Comparison of ENCODE assay signal across 8 mouse cellular contexts in genomic region chr1:194885071-194885686, GRCm38 (mm10). TPM values are rescaled to one million over a fixed set of nuclear protein-coding genes. Genes with fewer than 3 reads are reported as not detected.
DNase-seq lines count a peak whose midpoint lies in the region.
"Had no signal": no experiment of that assay in that cellular context is flagged by ENCODE, and none has a peak within 500 bp of the region (broad histone marks: within the 10 kb centered on the region; RNA-seq: fewer than 3 reads in every experiment).

No protein-coding gene starts in this region.

- intact Hi-C loops in gastrocnemius, postnatal 14 days (cut with DNase I; ENCODE audit: low total_unique reads), result no loop called here
- intact Hi-C loops in left cerebral cortex, postnatal 36 days (cut with DNase I), result no loop called here

- DNase-seq in ovary, postnatal 14 days (ENCODE audit: low spot score), result peak; percentile 15
- no peak for DNase-seq in ovary, postnatal 10 days (ENCODE audit: low spot score)
- DNase-seq in gastrocnemius, postnatal 14 days, result peak; percentile 48
- DNase-seq in left cerebral cortex, postnatal 36 days (ENCODE audit: low spot score in 2 of 2), result peak; percentile 73 to 83
- DNase-seq in testis, postnatal 14 days (ENCODE audit: low spot score), result peak; percentile 48
- DNase-seq in adrenal gland, adult 8-10 months, result no peak
- DNase-seq in adrenal gland, adult 2 months, result no peak
- DNase-seq: liver, embryonic 13.5 days had no signal

RNA-seq across cellular contexts. Expression of gene Cd34, which starts 53.4 kb away (rescaled TPM):
- 100 to 1,000 TPM; 105 to 136 TPM for total RNA-seq in gastrocnemius, postnatal 14 days (2021)
- 10 to 100 TPM; 52.1 to 77.5 TPM for total RNA-seq in left cerebral cortex, postnatal 36 days (2021)
- total RNA-seq in adrenal gland, adult 8-10 months (2022), result 10 to 100 TPM; 33.4 to 60.6 (median 45.5) TPM
- 10 to 100 TPM; 36.3 to 56.0 TPM for total RNA-seq in adrenal gland, adult 2 months (2021)
- 12.6 and 12.7 TPM in 2 replicates for polyA plus RNA-seq in adrenal gland, adult 2 months (2012; rRNA removed)

Comparison
In these comparisons a context has a peak if more than half of its experiments do, and no peak if none do; other contexts are left out.
1. DNase-seq: peak in ovary, postnatal 14 days (single experiment), gastrocnemius, postnatal 14 days (single experiment), left cerebral cortex, postnatal 36 days (2 of 2) and testis, postnatal 14 days (single experiment); none in ovary, postnatal 10 days (single experiment), adrenal gland, adult 8-10 months (single experiment) and adrenal gland, adult 2 months (single experiment).